Mouse (Mus musculus): ENCODE data around the gene Tmem168. TPM values are rescaled to one million over a fixed set of nuclear protein-coding genes. Genes with fewer than 3 reads are reported as not detected.

The Tmem168 gene
- polyA plus RNA-seq, 1 experiment from 2014 or later: 19.2 TPM

DNA sequence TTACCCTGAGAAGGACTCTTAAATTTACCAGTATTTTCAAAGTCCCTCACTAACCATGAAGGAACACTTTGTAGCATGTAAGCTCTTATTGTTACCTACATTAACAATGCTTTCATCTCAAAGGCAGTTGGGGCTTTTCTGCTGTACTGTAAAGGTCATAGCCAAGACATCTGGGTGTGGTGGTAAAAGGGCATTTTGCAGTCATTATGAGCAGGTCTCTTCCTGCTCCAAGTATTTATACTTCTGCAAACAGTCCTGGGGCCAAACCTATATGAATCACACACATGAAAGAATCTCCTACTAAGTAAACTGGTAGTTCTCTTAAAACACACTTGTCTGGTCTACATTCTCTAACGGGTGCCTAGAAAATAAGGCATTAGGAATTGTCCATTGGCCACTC lies 25.8 kb downstream of the Tmem168 start:
- Histone ChIP-seq H3K4me1 (peaks cover 10% of the 10 kb centered on the region), H3K36me3 (peaks cover 33% of the 10 kb centered on the region), H3K9me3 (replicated peaks) (no peaks in the 10 kb centered on the region), H3K27me3 (replicated peaks) (no peaks in the 10 kb centered on the region), H3K9ac (no peak overlapping the region), H3K4me3 (no peak overlapping the region), H3K27ac (no peak overlapping the region), H3K4me2 (no peak overlapping the region)
- 84% methylated on average over 1 of the region's 1 CpGs for WGBS (ENCODE audit: insufficient replicate concordance)
- no peak for ATAC-seq

- no peaks in the 10 kb centered on the region for H3K9me3 ChIP-seq (replicated peaks)
- WGBS (ENCODE audit: insufficient replicate concordance): 53% methylated on average over 1 of the region's 1 CpGs
- no peak overlapping the region for H3K4me3 ChIP-seq
- no peaks in the 10 kb centered on the region for H3K36me3 ChIP-seq
- no peak for ATAC-seq
- no peak overlapping the region for H3K9ac ChIP-seq
- no peak overlapping the region for H3K4me2 ChIP-seq
- no peak overlapping the region for H3K27ac ChIP-seq
- no peaks in the 10 kb centered on the region for H3K27me3 ChIP-seq (replicated peaks)
- H3K4me1 ChIP-seq: no peaks in the 10 kb centered on the region
Observed at GRCm38 (mm10) chr6:13565734-13566133, 42.2 kb downstream of the Tmem168 start.

- Histone ChIP-seq H3K27me3 (replicated peaks) (no peaks in the 10 kb centered on the region), H3K4me3 (no peak overlapping the region), H3K27ac (no peak overlapping the region), H3K4me1 (no peaks in the 10 kb centered on the region), H3K9me3 (replicated peaks) (no peaks in the 10 kb centered on the region), H3K36me3 (no peaks in the 10 kb centered on the region), H3K9ac (no peak overlapping the region), H3K4me2 (no peak overlapping the region)
- WGBS (ENCODE audit: insufficient replicate concordance): 66% methylated on average over 2 of the region's 2 CpGs
- ATAC-seq: no peak
Observed at GRCm38 (mm10) chr6:13555266-13555665, 52.6 kb downstream of the Tmem168 start.

DNA sequence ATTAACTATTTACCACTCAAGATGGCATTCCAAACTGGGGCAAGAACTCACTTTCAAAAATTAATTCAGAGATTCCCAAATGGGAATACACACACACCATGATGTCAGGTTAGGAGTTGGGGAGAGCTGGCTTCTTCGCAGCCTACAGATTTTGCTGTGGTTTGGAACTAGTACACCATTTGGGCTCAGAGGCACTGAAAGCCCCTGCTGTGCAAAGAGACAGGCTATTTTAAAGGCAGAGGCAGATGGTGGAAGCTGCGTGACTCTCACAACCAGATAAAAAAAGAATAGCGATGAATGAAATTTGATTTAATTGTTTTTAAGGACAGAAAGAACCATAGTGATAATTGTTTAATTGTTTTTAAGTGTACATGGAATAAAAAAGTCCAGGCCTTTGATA lies 66.1 kb downstream of the Tmem168 start:
- ATAC-seq: no peak
- WGBS (ENCODE audit: insufficient replicate concordance): 78% methylated on average over 3 of the region's 3 CpGs
- no peak overlapping the region for H3K4me3 ChIP-seq
- H3K27me3 ChIP-seq (replicated peaks): no peaks in the 10 kb centered on the region
- H3K4me2 ChIP-seq: no peak overlapping the region
- no peak overlapping the region for H3K27ac ChIP-seq
- no peaks in the 10 kb centered on the region for H3K4me1 ChIP-seq
- H3K9ac ChIP-seq: no peak overlapping the region
- no peaks in the 10 kb centered on the region for H3K36me3 ChIP-seq
- H3K9me3 ChIP-seq (replicated peaks): no peaks in the 10 kb centered on the region

DNA sequence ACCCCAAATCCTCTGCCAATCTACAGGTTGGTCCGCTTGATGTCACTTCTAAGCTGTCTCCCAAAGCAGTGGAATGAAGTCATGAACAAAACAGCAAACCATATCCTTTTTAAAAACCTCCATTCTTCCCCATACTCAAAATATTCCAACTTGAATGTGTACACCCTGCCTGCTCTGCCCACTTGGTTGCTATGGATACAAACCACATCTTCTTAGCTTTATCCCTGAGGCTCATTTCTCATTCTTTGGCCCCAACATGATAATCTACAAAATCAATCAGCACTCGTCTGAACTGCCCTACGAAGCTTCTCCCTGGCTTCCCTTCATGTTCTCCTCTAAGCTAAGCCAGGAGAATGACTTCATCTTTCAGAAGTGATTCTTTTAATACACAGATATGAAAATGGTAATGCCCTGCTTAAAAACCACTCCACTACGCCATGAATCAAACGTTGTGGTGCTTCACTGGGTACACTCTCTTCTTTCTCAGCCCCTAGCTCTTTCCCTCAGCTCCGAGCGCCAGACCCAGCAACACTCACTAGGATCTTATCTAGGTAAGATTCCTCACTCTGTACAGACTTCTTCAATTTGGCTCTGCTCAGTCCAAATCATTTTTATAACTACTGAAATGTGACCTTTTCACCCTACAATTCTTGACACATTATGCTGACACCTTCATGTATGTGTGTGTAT lies 70.5 kb downstream of the Tmem168 start:
- 61% methylated on average over 7 of the region's 7 CpGs for WGBS (ENCODE audit: insufficient replicate concordance)
- Histone ChIP-seq H3K27ac (no peak overlapping the region), H3K27me3 (replicated peaks) (no peaks in the 10 kb centered on the region), H3K4me2 (no peak overlapping the region), H3K4me1 (no peaks in the 10 kb centered on the region), H3K9me3 (replicated peaks) (no peaks in the 10 kb centered on the region), H3K4me3 (no peak overlapping the region), H3K36me3 (no peaks in the 10 kb centered on the region), H3K9ac (no peak overlapping the region)
- no peak for ATAC-seq

Other genes starting within 250 kb of the Tmem168 start
- 6.4 and 7.1 TPM in 2 replicates for gene Bmt2, start 69.9 kb upstream of the Tmem168 start, polyA plus RNA-seq (2016; fragmentation: Nextera tagmentation; extraction: Ambion mirVana)
- 1.5 and 1.9 TPM in 2 replicates for gene Gpr85, start 231.8 kb upstream of the Tmem168 start, polyA plus RNA-seq (2016; fragmentation: Nextera tagmentation; extraction: Ambion mirVana)

All from liver, embryonic 12.5 days (tissue).